Mouse (Mus musculus) forebrain, embryonic 15.5 days (tissue): ENCODE data around the gene Gabbr2. TPM values are rescaled to one million over a fixed set of nuclear protein-coding genes. Genes with fewer than 3 reads are reported as not detected.

Source experiments
- ATAC-seq: fragments of 200-750 bp; cut with Nextera tagmentation; replicated peaks from 2 replicates; pipeline ENCODE4 v1.8.0; 2017; ENCODE audit warnings: mild to moderate bottlenecking, moderate TSS enrichment, moderate library complexity
- H3K27ac ChIP-seq: fragments of 300-500 bp; sonication (generic); replicated peaks from 2 replicates; pipeline ENCODE4 v1.5.1; 2015; ENCODE audit warnings: mild to moderate bottlenecking, inconsistent platforms
- H3K27me3 ChIP-seq: fragments of 300-500 bp; sonication (generic); 2 replicates; pipeline ENCODE4 v1.6.1; 2015; ENCODE audit warnings: inconsistent platforms
- H3K36me3 ChIP-seq: fragments of 300-500 bp; sonication (generic); 2 replicates; pipeline ENCODE4 v1.6.1; 2015; ENCODE audit warnings: mild to moderate bottlenecking, inconsistent platforms
- H3K4me1 ChIP-seq: fragments of 300-500 bp; sonication (generic); 2 replicates; pipeline ENCODE4 v1.6.1; 2015; ENCODE audit warnings: inconsistent platforms
- H3K4me2 ChIP-seq: fragments of 300-500 bp; sonication (generic); replicated peaks from 2 replicates; pipeline ENCODE4 v1.6.1; 2015; ENCODE audit warnings: mild to moderate bottlenecking, inconsistent platforms
- H3K4me3 ChIP-seq: fragments of 300-500 bp; sonication (generic); 2 replicates; pipeline ENCODE4 v1.5.1; 2015; ENCODE audit warnings: mild to moderate bottlenecking, inconsistent platforms
- H3K9ac ChIP-seq: fragments of 300-500 bp; sonication (generic); replicated peaks from 2 replicates; pipeline ENCODE4 v1.6.1; 2015; ENCODE audit warnings: mild to moderate bottlenecking, inconsistent platforms
- H3K9me3 ChIP-seq: fragments of 300-500 bp; sonication (generic); 2 replicates; pipeline ENCODE4 v1.6.1; 2016; ENCODE audit warnings: inconsistent platforms
- WGBS: fragments of 180-500 bp; shearing (Covaris S2); methylation state at CpG from one replicate; pipeline ENCODE4 v1.1.7; 2015; ENCODE audit warnings: mixed read lengths; 5-methylcytosine and 5-hydroxymethylcytosine counted together
- polyA plus RNA-seq: library from polyadenylated mRNA; unstranded; fragments of >200 nt; fragmentation: Nextera tagmentation; extraction: Ambion mirVana; gene quantifications from 2 replicates; pipeline ENCODE4 v1.2.1, GENCODE M21; 2015

The Gabbr2 gene
- polyA plus RNA-seq, 1 experiment from 2014 or later = 3.6 TPM

GRCm38 (mm10) chr4:46829656-46830055 lies 162.0 kb downstream of the Gabbr2 start:
- whole genome bisulfite sequencing = 43% methylated on average over 2 of the region's 2 CpGs
- Histone ChIP-seq H3K4me1 (peaks cover 18% of the 10 kb centered on the region), H3K4me3 (no peak overlapping the region), H3K27me3 (no peaks in the 10 kb centered on the region), H3K9ac (no peak overlapping the region), H3K27ac (no peak overlapping the region), H3K4me2 (no peak overlapping the region), H3K9me3 (no peaks in the 10 kb centered on the region), H3K36me3 (no peaks in the 10 kb centered on the region)
- no peak for ATAC-seq

- ATAC-seq = no peak
- 73% methylated on average over 5 of the region's 5 CpGs for WGBS
- Histone ChIP-seq H3K9ac (no peak overlapping the region), H3K9me3 (no peaks in the 10 kb centered on the region), H3K36me3 (no peaks in the 10 kb centered on the region), H3K27ac (0 out of 2 replicates have a peak overlapping the region, but pooled peaks have one; percentile 17), H3K4me3 (no peak overlapping the region), H3K27me3 (no peaks in the 10 kb centered on the region), H3K4me2 (no peak overlapping the region), H3K4me1 (peaks cover 18% of the 10 kb centered on the region)
Measured at GRCm38 (mm10) chr4:46828141-46828571, 163.5 kb downstream of the Gabbr2 start.

GRCm38 (mm10) chr4:46827471-46827870 lies 164.2 kb downstream of the Gabbr2 start:
- Histone ChIP-seq H3K27ac (no peak overlapping the region), H3K27me3 (no peaks in the 10 kb centered on the region), H3K36me3 (no peaks in the 10 kb centered on the region), H3K4me1 (peaks cover 18% of the 10 kb centered on the region), H3K9ac (no peak overlapping the region; the same call in 1 of the 2 replicates), H3K9me3 (no peaks in the 10 kb centered on the region), H3K4me2 (no peak overlapping the region), H3K4me3 (no peak overlapping the region)
- WGBS = 66% methylated on average over 9 of the region's 9 CpGs
- ATAC-seq = no peak

- Histone ChIP-seq H3K36me3 (no peaks in the 10 kb centered on the region), H3K27ac (no peak overlapping the region), H3K4me3 (no peak overlapping the region), H3K4me1 (peaks cover 21% of the 10 kb centered on the region), H3K9ac (no peak overlapping the region), H3K27me3 (no peaks in the 10 kb centered on the region), H3K9me3 (no peaks in the 10 kb centered on the region), H3K4me2 (no peak overlapping the region)
- 89% methylated on average over 10 of the region's 10 CpGs for WGBS
- ATAC-seq = no peak
Measured at GRCm38 (mm10) chr4:46825846-46826529, 165.7 kb downstream of the Gabbr2 start.

GRCm38 (mm10) chr4:46823738-46824137 lies 167.9 kb downstream of the Gabbr2 start:
- Histone ChIP-seq H3K4me1 (peaks cover 16% of the 10 kb centered on the region), H3K36me3 (no peaks in the 10 kb centered on the region), H3K27ac (no peak overlapping the region), H3K27me3 (no peaks in the 10 kb centered on the region), H3K4me2 (no peak overlapping the region), H3K9me3 (no peaks in the 10 kb centered on the region), H3K9ac (no peak overlapping the region), H3K4me3 (no peak overlapping the region)
- ATAC-seq = no peak
- 84% methylated on average over 14 of the region's 14 CpGs for WGBS

GRCm38 (mm10) chr4:46821709-46822108 lies 170.0 kb downstream of the Gabbr2 start:
- 0 out of 2 replicates have a peak, but pooled peaks cover 3% of the 10 kb centered on the region for H3K4me1 ChIP-seq
- no peak overlapping the region for H3K9ac ChIP-seq
- H3K4me2 ChIP-seq = no peak overlapping the region
- H3K27ac ChIP-seq = no peak overlapping the region
- H3K27me3 ChIP-seq = no peaks in the 10 kb centered on the region
- 23% methylated on average over 11 of the region's 11 CpGs for WGBS
- no peak overlapping the region for H3K4me3 ChIP-seq
- ATAC-seq = 0 out of 2 replicates have a peak, but pooled peaks have one; percentile 33
- no peaks in the 10 kb centered on the region for H3K36me3 ChIP-seq
- no peaks in the 10 kb centered on the region for H3K9me3 ChIP-seq

GRCm38 (mm10) chr4:46814954-46815353 lies 176.7 kb downstream of the Gabbr2 start:
- H3K9ac ChIP-seq = no peak overlapping the region
- WGBS = 70% methylated on average over 4 of the region's 4 CpGs
- 0 out of 2 replicates have a peak, but pooled peaks cover 2% of the 10 kb centered on the region for H3K4me1 ChIP-seq
- no peak overlapping the region for H3K4me3 ChIP-seq
- H3K36me3 ChIP-seq = no peaks in the 10 kb centered on the region
- H3K4me2 ChIP-seq = no peak overlapping the region
- H3K27me3 ChIP-seq = no peaks in the 10 kb centered on the region
- no peak for ATAC-seq
- no peaks in the 10 kb centered on the region for H3K9me3 ChIP-seq
- H3K27ac ChIP-seq = no peak overlapping the region

- no peak overlapping the region for H3K4me3 ChIP-seq
- H3K36me3 ChIP-seq = no peaks in the 10 kb centered on the region
- no peak for ATAC-seq
- no peak overlapping the region for H3K9ac ChIP-seq
- WGBS = 86% methylated on average over 10 of the region's 10 CpGs
- H3K4me1 ChIP-seq = 0 out of 2 replicates have a peak, but pooled peaks cover 2% of the 10 kb centered on the region
- no peaks in the 10 kb centered on the region for H3K9me3 ChIP-seq
- no peak overlapping the region for H3K4me2 ChIP-seq
- no peaks in the 10 kb centered on the region for H3K27me3 ChIP-seq
- no peak overlapping the region for H3K27ac ChIP-seq
Measured at GRCm38 (mm10) chr4:46814236-46814635, 177.4 kb downstream of the Gabbr2 start.

- Histone ChIP-seq H3K9ac (no peak overlapping the region), H3K4me2 (no peak overlapping the region), H3K4me3 (no peak overlapping the region), H3K9me3 (no peaks in the 10 kb centered on the region), H3K36me3 (no peaks in the 10 kb centered on the region), H3K4me1 (0 out of 2 replicates have a peak, but pooled peaks cover 2% of the 10 kb centered on the region), H3K27ac (no peak overlapping the region), H3K27me3 (no peaks in the 10 kb centered on the region)
- WGBS = 34% methylated on average over 5 of the region's 5 CpGs
- ATAC-seq = no peak
Measured at GRCm38 (mm10) chr4:46811165-46811564, 180.5 kb downstream of the Gabbr2 start.

- Histone ChIP-seq H3K36me3 (no peaks in the 10 kb centered on the region), H3K4me1 (no peaks in the 10 kb centered on the region), H3K27me3 (no peaks in the 10 kb centered on the region), H3K9me3 (no peaks in the 10 kb centered on the region), H3K9ac (no peak overlapping the region), H3K4me2 (no peak overlapping the region), H3K4me3 (no peak overlapping the region), H3K27ac (no peak overlapping the region)
- WGBS = 70% methylated on average over 1 of the region's 1 CpGs
- no peak for ATAC-seq
Measured at GRCm38 (mm10) chr4:46806876-46807275, 184.8 kb downstream of the Gabbr2 start.

GRCm38 (mm10) chr4:46805910-46806309 lies 185.8 kb downstream of the Gabbr2 start:
- Histone ChIP-seq H3K4me2 (no peak overlapping the region), H3K27ac (no peak overlapping the region), H3K27me3 (no peaks in the 10 kb centered on the region), H3K4me1 (no peaks in the 10 kb centered on the region), H3K4me3 (no peak overlapping the region), H3K9me3 (no peaks in the 10 kb centered on the region), H3K9ac (no peak overlapping the region), H3K36me3 (no peaks in the 10 kb centered on the region)
- ATAC-seq = no peak
- 59% methylated on average over 3 of the region's 3 CpGs for WGBS

- Histone ChIP-seq H3K27ac (no peak overlapping the region), H3K36me3 (no peaks in the 10 kb centered on the region), H3K9ac (no peak overlapping the region), H3K4me2 (no peak overlapping the region), H3K4me3 (no peak overlapping the region), H3K4me1 (no peaks in the 10 kb centered on the region), H3K27me3 (no peaks in the 10 kb centered on the region), H3K9me3 (no peaks in the 10 kb centered on the region)
- ATAC-seq = 0 out of 2 replicates have a peak, but pooled peaks have one; percentile 14
- WGBS = 78% methylated on average over 7 of the region's 7 CpGs
Measured at GRCm38 (mm10) chr4:46802386-46802785, 189.3 kb downstream of the Gabbr2 start.

GRCm38 (mm10) chr4:46799904-46800303 lies 191.8 kb downstream of the Gabbr2 start:
- 35% methylated on average over 4 of the region's 4 CpGs for WGBS
- Histone ChIP-seq H3K4me2 (no peak overlapping the region), H3K9me3 (no peaks in the 10 kb centered on the region), H3K27ac (no peak overlapping the region), H3K27me3 (no peaks in the 10 kb centered on the region), H3K4me1 (no peaks in the 10 kb centered on the region), H3K36me3 (no peaks in the 10 kb centered on the region), H3K9ac (no peak overlapping the region), H3K4me3 (no peak overlapping the region)
- no peak for ATAC-seq
